Mouse (Mus musculus) ES-Bruce4 (cell line): Measurements from ENCODE around the gene Tnip2.

Experiments used
- CTCF ChIP-seq: IDR thresholded peaks from one replicate; pipeline ENCODE4 v1.8.1; 2011; ENCODE audit warnings: low read depth, low read length
- EP300 ChIP-seq: IDR thresholded peaks from 2 replicates; pipeline ENCODE4 v1.6.1; 2011; ENCODE audit warnings: low read depth, low read length; ENCODE audit not compliant: insufficient read depth

- TF ChIP-seq CTCF (peak; percentile 64), EP300 (no peak)
Measured at GRCm38 (mm10) chr5:34538527-34538926, 24.7 kb upstream of the Tnip2 start.
